Mouse (Mus musculus): ENCODE data around the gene Slc25a51.

Slc25a51 gene

GRCm38 (mm10) chr4:45426724-45427457, 18.3 kb upstream of the Slc25a51 start:
- peak; percentile 87 for DNase-seq (ENCODE audit: low read depth, low spot score)

GRCm38 (mm10) chr4:45423406-45423805, 14.8 kb upstream of the Slc25a51 start:
- DNase-seq (ENCODE audit: low read depth, low spot score), result peak; percentile 89

- DNase-seq (ENCODE audit: low read depth, low spot score), result no peak
These were observed 14.1 kb upstream of the Slc25a51 start for GRCm38 (mm10) chr4:45422640-45423039.

GRCm38 (mm10) chr4:45421519-45422260, 13.1 kb upstream of the Slc25a51 start:
- peak; percentile 65 for DNase-seq (ENCODE audit: low read depth, low spot score)

- no peak for DNase-seq (ENCODE audit: low read depth, low spot score)
These were observed 12.2 kb upstream of the Slc25a51 start for GRCm38 (mm10) chr4:45420733-45421132.

- peak; percentile 82 for DNase-seq (ENCODE audit: low read depth, low spot score)
These were observed 10.5 kb upstream of the Slc25a51 start for GRCm38 (mm10) chr4:45419051-45419450.

- DNase-seq (ENCODE audit: low read depth, low spot score), result peak; percentile 76
These were observed 9.8 kb upstream of the Slc25a51 start for GRCm38 (mm10) chr4:45418229-45418950.

- no peak for DNase-seq (ENCODE audit: low read depth, low spot score)
These were observed 7.7 kb upstream of the Slc25a51 start for GRCm38 (mm10) chr4:45416314-45416713.

- no peak for DNase-seq (ENCODE audit: low read depth, low spot score)
These were observed 5.2 kb upstream of the Slc25a51 start for GRCm38 (mm10) chr4:45413674-45414338.

- DNase-seq (ENCODE audit: low read depth, low spot score), result no peak
These were observed 4.0 kb upstream of the Slc25a51 start for GRCm38 (mm10) chr4:45412433-45413192.

- DNase-seq (ENCODE audit: low read depth, low spot score), result no peak
These were observed 2.7 kb upstream of the Slc25a51 start for GRCm38 (mm10) chr4:45411181-45411790.

GRCm38 (mm10) chr4:45409270-45409669, 704 bp upstream of the Slc25a51 start:
- DNase-seq (ENCODE audit: low read depth, low spot score), result peak; percentile 92

- peak; percentile 68 for DNase-seq (ENCODE audit: low read depth, low spot score)
These were observed 747 bp downstream of the Slc25a51 start for GRCm38 (mm10) chr4:45407703-45408334.

- no peak for DNase-seq (ENCODE audit: low read depth, low spot score)
These were observed 1.4 kb downstream of the Slc25a51 start for GRCm38 (mm10) chr4:45407001-45407702.

- DNase-seq (ENCODE audit: low read depth, low spot score), result no peak
These were observed 2.2 kb downstream of the Slc25a51 start for GRCm38 (mm10) chr4:45406397-45406796.

GRCm38 (mm10) chr4:45405315-45405714, 3.3 kb downstream of the Slc25a51 start:
- DNase-seq (ENCODE audit: low read depth, low spot score), result no peak

- DNase-seq (ENCODE audit: low read depth, low spot score), result no peak
These were observed 4.5 kb downstream of the Slc25a51 start for GRCm38 (mm10) chr4:45404086-45404485.

- DNase-seq (ENCODE audit: low read depth, low spot score), result no peak
These were observed 5.1 kb downstream of the Slc25a51 start for GRCm38 (mm10) chr4:45403499-45403878.

GRCm38 (mm10) chr4:45402878-45403498, 5.6 kb downstream of the Slc25a51 start:
- no peak for DNase-seq (ENCODE audit: low read depth, low spot score)

Measured in ZHBTc4 (cell line).